Mouse (Mus musculus) CD4-positive naive resting alpha-beta T cell, adult 76 days (primary cell): ENCODE measurements around the gene 0610030E20Rik. TPM values are rescaled to one million over a fixed set of nuclear protein-coding genes. Genes with fewer than 3 reads are reported as not detected.

ENCODE experiments used
- total RNA-seq: library from RNA; stranded (reverse); gene quantifications from one replicate; pipeline ENCODE4 v1.2.4, GENCODE M21; 2023

Gene 0610030E20Rik
- 37.4 TPM for total RNA-seq

GRCm38 (mm10) chr6:72347166-72347941 is at the start of gene 0610030E20Rik:
Gene 0610030E20Rik (plus strand): TSS chr6:72347317.

GRCm38 (mm10) chr6:72345074-72345567 is 2.0 kb upstream of the 0610030E20Rik start, which contains the start of gene Usp39:
Gene Usp39 (minus strand): TSS chr6:72345184.

GRCm38 (mm10) chr6:72355066-72355911 is 8.2 kb downstream of the 0610030E20Rik start, which contains the start of gene Tmem150a:
Gene Tmem150a (plus strand): TSS chr6:72355447.

GRCm38 (mm10) chr6:72366844-72367443 is 19.8 kb downstream of the 0610030E20Rik start, which contains the start of gene Rnf181:
Gene Rnf181 (minus strand): TSS chr6:72366956.

GRCm38 (mm10) chr6:72380131-72380770 is 33.1 kb downstream of the 0610030E20Rik start, which contains the start of gene Vamp5:
Gene Vamp5 (minus strand): TSS chr6:72380468.

GRCm38 (mm10) chr6:72389941-72390771 is 43.0 kb downstream of the 0610030E20Rik start, which contains the start of gene Vamp8:
Gene Vamp8 (minus strand): TSS chr6:72390703.

Other genes starting within 250 kb of the 0610030E20Rik start
- gene St3gal5, start 249.7 kb upstream of the 0610030E20Rik start, total RNA-seq, result 3.1 TPM
- gene Atoh8, start 111.7 kb upstream of the 0610030E20Rik start, total RNA-seq, result not detected
- not detected for gene Sftpb, start 42.7 kb upstream of the 0610030E20Rik start, total RNA-seq
- 41.9 TPM for gene Usp39, start 2.1 kb upstream of the 0610030E20Rik start, total RNA-seq
- gene Tmem150a, start 8.1 kb downstream of the 0610030E20Rik start, total RNA-seq, result 4.0 TPM
- gene Rnf181, start 19.6 kb downstream of the 0610030E20Rik start, total RNA-seq, result 60.6 TPM
- gene Vamp5, start 33.2 kb downstream of the 0610030E20Rik start, total RNA-seq, result 13.3 TPM
- 57.2 TPM for gene Vamp8, start 43.4 kb downstream of the 0610030E20Rik start, total RNA-seq
- 13.5 TPM for gene Ggcx, start 67.0 kb downstream of the 0610030E20Rik start, total RNA-seq
- 190 TPM for gene Mat2a, start 92.2 kb downstream of the 0610030E20Rik start, total RNA-seq
- not detected for gene Sh2d6, start 174.4 kb downstream of the 0610030E20Rik start, total RNA-seq
- 42.4 TPM for gene Capg, start 197.1 kb downstream of the 0610030E20Rik start, total RNA-seq